Mouse (Mus musculus) cortical plate, adult 2 months (tissue): ENCODE data around the gene Pofut1.

Experiments
- CTCF ChIP-seq: fragments of 200-500 bp; IDR thresholded peaks from 2 replicates; pipeline ENCODE4 v1.5.1; 2011; ENCODE audit warnings: mild to moderate bottlenecking, control low read depth, low read length; ENCODE audit not compliant: insufficient read depth; ENCODE audit errors: extremely low read depth
- POLR2A ChIP-seq: fragments of 200-500 bp; IDR thresholded peaks from 2 replicates; pipeline ENCODE4 v1.6.1; 2011; ENCODE audit warnings: mild to moderate bottlenecking, low read length, control low read depth; ENCODE audit not compliant: insufficient read depth; ENCODE audit errors: extremely low read depth

GRCm38 (mm10) chr2:153249751-153250150, 8.4 kb downstream of the Pofut1 start:
- no peak for TF ChIP-seq POLR2A
- no peak for TF ChIP-seq CTCF
